Mouse (Mus musculus) urinary bladder, postnatal 10 days (tissue): Measurements from ENCODE around the gene Cyb561d1.
"Not testable (repeated sequence)": the region's sequence is repeated elsewhere in the genome, so short reads cannot be mapped to it uniquely, and the experiment has no call there.

Experiments used
- DNase-seq: peaks from one replicate; pipeline ENCODE4 v3.0.0; 2022; ENCODE audit warnings: low spot score

The Cyb561d1 gene

DNA sequence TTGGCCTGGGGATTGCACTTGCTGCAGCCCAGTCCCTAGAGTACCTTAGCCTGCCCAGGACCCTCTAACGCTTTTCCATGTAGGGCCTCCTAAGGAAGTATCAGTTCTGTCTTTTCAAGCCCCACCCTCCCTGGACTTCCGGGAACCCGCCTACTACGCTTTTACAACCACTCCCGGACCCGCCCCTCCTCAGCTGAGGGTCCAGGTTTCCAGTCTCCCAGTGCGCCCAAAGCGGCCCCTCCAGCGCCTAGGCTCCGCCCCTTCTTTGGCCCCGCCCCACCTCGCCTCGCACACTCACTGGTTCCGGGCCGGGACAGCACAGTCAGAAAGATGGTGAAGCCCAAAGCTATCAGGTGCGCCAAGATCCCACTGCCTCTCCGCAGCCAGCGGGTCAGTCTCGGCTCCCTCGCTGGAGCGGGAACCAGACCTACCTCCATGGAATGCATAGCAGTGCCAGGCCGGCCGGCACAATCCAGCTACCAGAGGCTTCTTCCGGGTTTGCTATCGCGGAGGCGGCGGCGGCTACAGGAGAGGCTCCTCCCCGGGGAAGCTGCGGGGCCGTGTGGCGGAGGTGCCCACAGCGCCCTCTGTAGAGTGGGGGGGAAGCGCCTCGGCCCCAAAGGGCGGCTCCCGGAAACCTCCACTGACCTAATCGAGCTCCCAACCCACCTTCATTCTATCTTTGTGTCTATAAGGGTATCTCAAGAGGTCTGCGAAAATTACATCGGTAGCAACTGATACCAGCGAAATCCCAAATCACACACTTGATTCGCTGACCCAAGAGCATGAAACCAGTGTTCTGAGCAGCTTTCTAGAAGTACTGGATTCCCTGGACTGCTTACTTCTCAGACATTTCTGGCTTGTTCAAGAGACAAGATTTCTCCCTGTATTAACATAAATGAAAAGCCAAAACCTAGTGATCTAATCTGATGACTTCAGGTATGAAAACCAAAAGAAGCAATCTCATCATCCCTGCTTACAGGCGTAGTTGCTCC is at the start of gene Cyb561d1:
Cyb561d1 (minus strand) TSS at position 884 of the 995 bp plus-strand sequence.
- peak; percentile 81 for DNase-seq

DNA sequence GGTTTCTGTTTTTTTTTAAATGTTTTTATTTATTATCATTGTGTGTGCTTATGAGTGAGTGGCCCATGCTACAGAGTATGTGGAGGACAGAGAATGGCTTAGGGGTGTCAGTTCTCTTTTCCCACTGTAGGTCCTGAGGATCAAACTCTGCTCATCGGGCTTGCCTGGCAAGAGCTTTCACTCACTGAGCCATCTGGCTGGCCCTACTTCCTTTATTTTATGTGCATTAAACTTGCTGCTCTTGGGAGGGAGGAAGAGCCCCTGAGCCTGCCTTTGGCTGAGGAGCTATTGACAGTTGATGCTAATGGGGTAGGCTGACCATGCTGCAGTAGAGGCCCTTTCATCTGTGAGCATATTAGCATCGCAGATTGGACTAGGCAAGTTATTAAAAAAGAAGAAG is 45.8 kb upstream of the Cyb561d1 start:
- no peak for DNase-seq

GRCm38 (mm10) chr3:108241243-108241839 is 40.3 kb upstream of the Cyb561d1 start:
- no peak for DNase-seq

GRCm38 (mm10) chr3:108237474-108238102 is 36.6 kb upstream of the Cyb561d1 start:
- not testable (repeated sequence) for DNase-seq

DNA sequence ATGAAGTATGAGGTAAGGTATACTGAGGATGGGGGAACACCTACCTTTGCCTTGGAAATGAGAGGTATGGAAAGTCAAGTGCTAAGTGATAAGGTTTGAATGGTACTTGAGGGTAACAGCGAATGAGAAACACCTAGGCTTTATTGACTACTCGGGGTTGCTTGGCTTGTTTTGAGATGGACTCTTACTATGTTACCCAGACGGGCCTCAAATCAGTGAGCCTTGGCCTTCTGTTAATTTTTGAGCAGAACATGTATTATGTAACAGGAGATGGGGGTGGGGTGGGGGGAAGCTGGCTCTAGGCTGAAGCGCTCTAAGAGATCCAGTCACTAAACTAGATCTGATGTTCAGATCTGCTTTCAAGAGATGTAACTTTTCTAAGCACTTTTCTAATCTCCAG is 30.6 kb upstream of the Cyb561d1 start:
- no peak for DNase-seq

GRCm38 (mm10) chr3:108227521-108227920 is 26.5 kb upstream of the Cyb561d1 start:
- DNase-seq = no peak

- DNase-seq = no peak
These were observed 25.7 kb upstream of the Cyb561d1 start, which contains the start of gene Sypl2 for GRCm38 (mm10) chr3:108226558-108227350. Gene Sypl2 (minus strand): TSS chr3:108226648.

- DNase-seq = no peak
These were observed 24.9 kb upstream of the Cyb561d1 start for GRCm38 (mm10) chr3:108225711-108226557.

GRCm38 (mm10) chr3:108220661-108221060 is 19.6 kb upstream of the Cyb561d1 start:
- DNase-seq = no peak

DNA sequence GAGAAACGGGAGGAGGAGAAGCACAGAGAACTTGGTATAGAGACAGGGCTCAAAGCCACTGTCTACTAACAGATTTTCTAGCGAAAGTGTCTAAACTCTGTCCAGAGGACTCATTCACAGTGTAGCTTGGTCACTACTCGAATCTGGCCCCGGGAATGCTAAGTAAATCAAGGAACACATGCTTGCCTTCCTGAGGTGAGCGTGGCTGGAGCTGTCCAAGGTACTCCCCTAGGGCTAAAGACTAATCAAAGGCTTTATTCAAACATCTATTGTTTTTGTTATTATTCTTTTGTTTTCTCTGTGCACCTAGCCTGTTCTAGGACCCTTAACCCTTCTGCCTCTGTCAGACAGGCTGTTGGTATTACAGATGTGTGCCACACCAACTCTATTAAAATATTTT is 13.7 kb upstream of the Cyb561d1 start:
- DNase-seq = no peak

- no peak for DNase-seq
These were observed 11.4 kb upstream of the Cyb561d1 start for GRCm38 (mm10) chr3:108212406-108212805.

DNA sequence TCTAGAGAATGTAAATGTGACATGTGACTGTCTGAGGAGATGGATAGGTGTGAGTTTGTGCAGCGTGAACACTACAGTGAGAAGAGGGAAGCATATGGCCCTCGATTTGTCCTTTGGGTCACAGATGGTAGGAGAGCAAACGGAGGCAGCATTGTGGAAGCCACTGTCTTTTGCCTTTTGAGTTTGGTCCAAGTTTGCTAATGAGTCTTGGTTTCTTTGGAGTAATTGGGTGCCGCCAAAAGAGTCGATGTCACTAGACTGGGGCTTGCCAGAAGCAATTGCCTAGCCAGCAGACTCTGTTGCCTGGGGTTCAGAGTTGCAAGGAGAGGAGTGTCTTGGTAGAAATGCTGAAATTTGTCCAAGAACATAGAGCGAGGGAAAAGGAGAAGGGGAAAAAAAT is 10.8 kb upstream of the Cyb561d1 start:
- no peak for DNase-seq

GRCm38 (mm10) chr3:108210771-108211139 is 9.7 kb upstream of the Cyb561d1 start, which contains the start of gene Atxn7l2:
Gene Atxn7l2 (minus strand): TSS chr3:108210934.
- DNase-seq = no peak

GRCm38 (mm10) chr3:108209946-108210770 is 9.1 kb upstream of the Cyb561d1 start:
- DNase-seq = peak; percentile 74

- no peak for DNase-seq
These were observed 8.5 kb upstream of the Cyb561d1 start for GRCm38 (mm10) chr3:108209536-108209935.

DNA sequence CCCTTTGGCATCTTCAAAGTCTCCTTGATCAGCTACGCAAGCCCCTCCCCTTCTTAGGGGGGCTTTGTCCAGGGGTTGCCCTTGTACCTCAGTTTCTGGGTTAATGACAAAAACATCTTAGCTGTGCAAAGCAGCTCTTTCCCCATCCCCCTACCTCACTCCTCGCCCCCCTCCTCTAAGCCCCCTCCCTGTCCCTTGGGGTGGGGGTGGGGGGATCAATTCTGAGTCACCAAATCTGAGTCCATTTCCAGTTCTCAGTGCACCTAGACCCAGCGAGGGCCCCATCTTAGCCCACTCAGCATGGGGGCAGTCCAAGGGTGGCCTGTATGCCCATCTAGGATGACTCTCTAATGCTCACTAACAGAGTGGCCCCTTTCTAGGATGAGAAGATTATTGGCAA is 8.0 kb upstream of the Cyb561d1 start:
- no peak for DNase-seq

DNA sequence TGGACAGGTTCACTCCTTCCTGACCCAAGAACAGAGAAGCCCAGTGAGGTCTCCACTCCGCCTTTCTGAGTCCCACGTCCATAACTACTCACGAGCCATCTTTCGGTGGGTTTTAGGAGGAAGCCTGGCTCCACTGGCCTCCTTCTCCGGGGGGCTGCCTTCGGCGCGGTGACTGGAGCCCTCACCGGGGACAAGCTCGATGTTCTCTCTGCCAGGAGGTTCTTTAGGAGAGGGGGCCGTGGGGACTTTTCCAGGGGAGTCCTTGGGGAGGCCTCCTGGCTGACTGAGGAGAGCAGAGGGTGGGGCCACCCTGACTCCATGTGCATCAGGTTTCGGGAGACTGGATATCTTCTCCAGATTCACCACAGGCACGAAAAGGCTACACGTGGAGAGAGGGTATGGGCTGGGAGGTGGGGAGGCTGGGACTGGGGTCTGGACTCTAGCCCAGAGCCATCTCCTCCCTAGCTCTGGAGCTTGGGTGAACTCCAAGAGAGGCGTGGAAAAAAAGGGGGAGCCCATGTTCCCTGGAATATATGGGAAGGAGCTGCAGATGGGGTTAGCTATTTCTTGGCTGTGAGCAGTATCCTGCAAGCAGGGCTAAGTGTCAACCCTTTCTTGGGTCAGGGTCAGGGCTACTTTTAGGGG is 5.8 kb upstream of the Cyb561d1 start:
- DNase-seq = no peak

DNA sequence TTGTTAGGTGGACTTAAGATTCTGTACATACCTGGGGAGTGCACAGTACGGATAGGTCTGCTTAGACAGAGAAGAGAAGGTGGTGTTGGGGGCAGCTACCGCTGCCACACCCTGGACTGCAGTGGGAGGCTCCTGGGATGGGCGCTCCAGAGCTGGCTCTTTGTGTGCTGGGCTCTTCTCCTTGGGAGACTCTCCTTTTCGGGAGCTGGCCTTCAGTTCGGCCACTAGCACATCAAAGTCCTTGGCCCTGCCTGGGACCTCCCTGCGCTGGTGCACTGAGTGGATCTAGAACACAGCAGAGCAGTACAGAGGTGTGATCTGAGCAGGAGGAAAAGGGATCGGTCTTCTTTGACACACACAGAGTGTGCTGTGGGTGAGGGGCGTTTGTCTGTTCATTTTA is 4.6 kb upstream of the Cyb561d1 start:
- no peak for DNase-seq

DNA sequence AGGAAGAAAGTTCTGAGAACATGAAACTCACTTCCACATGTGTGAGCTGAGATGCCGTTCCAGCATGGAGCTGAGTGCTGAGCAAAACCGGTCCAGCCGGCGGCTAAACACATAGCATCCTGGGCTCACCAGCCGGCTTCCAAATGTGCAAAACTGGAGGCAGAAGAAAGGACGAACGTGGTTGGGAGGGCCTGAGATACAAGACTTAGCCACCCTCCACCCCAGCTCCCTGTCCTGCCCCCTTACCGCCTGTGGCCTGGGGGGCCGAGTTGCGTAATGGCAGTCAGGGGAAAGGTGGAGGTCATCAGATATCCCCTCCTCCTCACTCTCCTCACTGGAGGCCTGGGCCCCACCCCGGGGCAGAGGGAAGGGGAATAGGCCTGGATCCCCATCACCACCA is 3.5 kb upstream of the Cyb561d1 start:
- DNase-seq = no peak
